Mouse (Mus musculus): ENCODE measurements around the gene Ipo8.

DNA sequence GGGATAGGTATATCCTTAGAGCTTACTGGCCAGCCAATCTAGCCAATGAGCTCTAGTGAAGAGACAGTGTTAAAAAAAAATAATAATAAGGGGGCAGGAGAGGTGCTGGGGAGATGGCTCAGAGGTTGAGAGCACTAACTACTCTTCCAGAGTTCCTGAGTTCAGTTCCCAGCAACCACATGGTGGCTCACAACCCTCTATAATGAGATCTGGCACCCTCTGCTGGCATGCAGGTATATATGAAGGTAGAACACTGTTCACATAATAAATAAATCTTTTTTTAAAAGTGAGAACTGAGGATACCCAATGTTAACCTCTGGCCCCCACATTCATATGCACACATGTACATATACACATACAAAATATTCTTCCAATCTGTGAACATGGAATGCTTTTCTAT is 64.0 kb downstream of the Ipo8 start:
- no peak for TF ChIP-seq CTCF (IDR thresholded peaks at IDR 0.05; ENCODE audit: low read depth)
- TF ChIP-seq EP300 (IDR thresholded peaks at IDR 0.05; ENCODE audit: low read depth): no peak

Measured in heart, postnatal 0 days (tissue).